Mouse (Mus musculus): Measurements from ENCODE around the gene Mettl21a. TPM values are rescaled to one million over a fixed set of nuclear protein-coding genes. Genes with fewer than 3 reads are reported as not detected.
"Not testable (repeated sequence)": the region's sequence is repeated elsewhere in the genome, so short reads cannot be mapped to it uniquely, and the experiment has no call there.

Gene Mettl21a
- 10 to 100 TPM in 1 of 2 experiments, 1 to 10 TPM in 1; 8.0 to 12.2 TPM for total RNA-seq (2021)
- long read RNA-seq, experiment 1, transcript Mettl21a-202 (4 exons, 2,030 nt): major isoform, 7 of 8 reads
- long read RNA-seq, experiment 1, partial matches to known transcripts: 0 of 8 reads
- long read RNA-seq, experiment 1, other reads (novel, unspliced or antisense): 0 of 8 reads
- long read RNA-seq, experiment 2, transcript Mettl21a-202 (4 exons, 2,030 nt): major isoform, 13 of 15 reads
- long read RNA-seq, experiment 2, partial matches to known transcripts: 0 of 15 reads
- long read RNA-seq, experiment 2, other reads (novel, unspliced or antisense): 0 of 15 reads

DNA sequence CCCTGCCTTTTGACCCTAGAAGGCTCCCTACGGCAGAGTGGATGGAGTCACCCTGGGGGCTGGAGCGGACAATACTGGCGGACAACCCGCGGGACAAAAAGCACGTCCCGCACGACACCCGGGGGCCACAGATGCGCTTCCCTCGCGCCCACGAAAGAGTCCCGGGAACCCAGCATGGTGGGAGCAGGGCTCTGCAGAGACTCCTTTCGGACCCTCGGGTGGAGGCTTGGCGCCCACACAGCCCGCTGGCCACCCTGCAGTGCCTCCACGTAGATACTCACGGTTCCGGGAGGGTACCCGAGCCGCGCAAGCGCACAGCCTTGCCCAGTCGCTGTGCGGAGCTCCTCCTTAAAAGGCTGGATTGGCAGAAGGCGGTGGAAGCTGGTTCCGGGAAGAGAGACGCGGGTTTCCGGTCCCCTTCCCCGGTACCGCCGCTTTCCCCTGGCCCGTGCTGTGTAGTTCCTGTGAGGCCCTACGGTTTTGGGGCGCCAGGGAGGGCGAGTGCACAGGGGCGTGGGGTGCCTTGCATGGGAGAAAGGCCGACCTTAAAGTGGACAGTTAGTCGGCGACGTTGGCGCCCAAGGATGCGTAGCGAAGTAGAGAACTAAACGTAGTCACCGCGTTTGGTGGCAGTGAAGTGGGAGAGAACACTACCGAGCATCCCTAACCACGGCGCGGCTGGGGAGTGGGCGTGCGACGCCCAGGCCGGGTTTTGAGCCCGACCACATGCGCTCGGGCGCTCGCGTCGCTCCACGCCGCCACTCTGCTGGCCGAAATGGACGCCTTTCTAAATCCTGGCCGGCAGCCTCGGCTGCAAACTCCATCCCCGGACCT is at the start of gene Mettl21a:
Gene Mettl21a (minus strand): TSS at position 362 of the 834 bp plus-strand sequence.
- no peak for TF ChIP-seq CTCF (conservative IDR thresholded peaks at IDR 0.05)
- peak within 1 kb of the TSS; percentile 99 for H3K27ac ChIP-seq
- peak; percentile 92 to 95 for DNase-seq (ENCODE audit: low spot score in 2 of 2)
- H3K4me3 ChIP-seq: peak within 1 kb of the TSS; percentile 82

DNA sequence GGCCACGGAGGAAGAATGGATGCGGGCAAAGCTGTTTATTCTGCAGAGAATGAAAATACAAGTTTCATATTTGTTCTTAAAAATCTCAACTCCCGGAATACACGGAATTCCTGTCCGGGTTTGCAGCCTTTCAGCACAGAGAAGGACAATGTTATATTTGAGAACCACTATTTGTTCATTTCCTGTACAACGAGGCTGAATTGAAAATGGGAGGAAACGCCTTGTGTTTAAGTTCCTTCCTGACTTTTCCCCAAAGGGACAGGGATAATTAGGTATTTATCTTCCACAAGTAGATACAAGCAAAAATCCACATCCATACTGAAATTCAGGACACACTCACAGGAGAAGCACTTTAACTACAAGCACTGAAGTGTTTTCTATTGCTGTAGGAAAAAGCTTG is 41.8 kb upstream of the Mettl21a start:
- no peak for DNase-seq (ENCODE audit: low spot score in 2 of 2)
- no peak overlapping the region for H3K4me3 ChIP-seq
- H3K27ac ChIP-seq: no peak overlapping the region
- TF ChIP-seq CTCF (conservative IDR thresholded peaks at IDR 0.05): no peak

- no peak for DNase-seq (ENCODE audit: low spot score in 2 of 2)
- H3K27ac ChIP-seq: no peak overlapping the region
- H3K4me3 ChIP-seq: no peak overlapping the region
- TF ChIP-seq CTCF (conservative IDR thresholded peaks at IDR 0.05): no peak
Observed at GRCm38 (mm10) chr1:64656423-64657129, 39.5 kb upstream of the Mettl21a start.

- Histone ChIP-seq H3K27ac (no peak overlapping the region), H3K4me3 (no peak overlapping the region)
- no peak for TF ChIP-seq CTCF (conservative IDR thresholded peaks at IDR 0.05)
- no peak for DNase-seq (ENCODE audit: low spot score in 2 of 2)
Observed at GRCm38 (mm10) chr1:64655415-64655814, 38.4 kb upstream of the Mettl21a start.

DNA sequence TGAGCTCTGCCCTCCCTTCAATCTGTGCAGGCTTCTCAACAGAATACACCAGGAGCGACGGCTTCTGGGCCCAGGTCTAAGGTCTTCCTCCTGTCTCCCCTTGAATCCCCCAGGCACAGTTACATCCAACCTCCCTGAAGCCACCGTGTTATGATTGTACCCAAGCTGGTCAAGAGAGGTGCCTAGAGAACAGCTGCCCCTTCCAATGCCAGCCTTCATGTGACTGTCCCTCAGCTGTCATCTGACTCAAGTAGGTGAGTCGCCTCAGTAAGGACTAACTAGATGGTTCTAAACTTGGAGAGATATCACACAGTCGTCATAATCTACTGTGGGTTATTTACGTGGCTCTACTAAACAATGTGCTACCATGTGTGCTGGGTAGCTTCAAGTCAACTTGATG is 36.7 kb upstream of the Mettl21a start:
- H3K27ac ChIP-seq: no peak overlapping the region
- TF ChIP-seq CTCF (conservative IDR thresholded peaks at IDR 0.05): no peak
- H3K4me3 ChIP-seq: no peak overlapping the region
- no peak for DNase-seq (ENCODE audit: low spot score in 2 of 2)

DNA sequence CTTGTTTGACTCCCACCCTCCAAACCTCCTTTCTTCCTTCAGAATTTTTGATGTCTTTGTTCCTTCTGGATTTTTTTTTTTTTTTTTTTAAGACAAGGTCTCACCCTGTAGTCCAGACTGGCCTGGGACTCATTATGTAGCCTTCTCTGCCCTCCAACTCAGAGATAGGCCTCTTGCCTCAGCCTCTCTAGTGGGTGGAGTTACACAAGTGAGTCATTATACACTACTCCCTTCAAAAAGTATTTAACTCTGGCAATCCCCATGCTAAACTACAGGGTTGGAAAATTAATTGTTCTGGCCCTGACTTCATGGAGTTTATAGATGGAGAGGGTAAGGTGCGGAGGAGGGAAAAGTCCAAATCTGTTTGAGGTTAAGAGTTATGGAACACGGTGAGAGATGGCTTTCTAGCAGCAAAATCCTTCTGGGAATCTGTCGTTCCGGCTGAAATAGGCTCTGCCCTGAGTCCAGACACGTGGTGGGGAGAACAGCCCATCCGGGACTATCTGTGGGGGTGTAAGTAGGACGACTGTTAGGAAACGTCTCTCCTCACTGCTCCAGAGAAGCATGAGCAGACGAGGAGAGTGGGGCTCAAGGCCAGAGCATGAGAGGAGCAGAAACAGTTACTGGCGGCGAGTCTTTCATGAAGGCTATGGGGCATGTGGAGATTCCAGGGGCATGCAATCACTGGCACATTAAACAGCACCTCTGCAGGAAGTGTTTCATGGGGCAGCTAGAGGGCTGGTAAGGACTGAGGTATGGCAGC is 32.5 kb upstream of the Mettl21a start:
- no peak overlapping the region for H3K4me3 ChIP-seq
- no peak for DNase-seq (ENCODE audit: low spot score in 2 of 2)
- no peak overlapping the region for H3K27ac ChIP-seq
- TF ChIP-seq CTCF (conservative IDR thresholded peaks at IDR 0.05): no peak

- DNase-seq (ENCODE audit: low spot score in 2 of 2): peak in 1 of 2 experiments; percentile 39
- Histone ChIP-seq H3K4me3 (no peak overlapping the region), H3K27ac (no peak overlapping the region)
- TF ChIP-seq CTCF (conservative IDR thresholded peaks at IDR 0.05): no peak
Observed at GRCm38 (mm10) chr1:64644513-64644912, 27.5 kb upstream of the Mettl21a start.

GRCm38 (mm10) chr1:64642541-64642940 is 25.5 kb upstream of the Mettl21a start:
- not testable (repeated sequence) for H3K27ac ChIP-seq; H3K4me3 ChIP-seq; DNase-seq (ENCODE audit: low spot score in 2 of 2)

DNA sequence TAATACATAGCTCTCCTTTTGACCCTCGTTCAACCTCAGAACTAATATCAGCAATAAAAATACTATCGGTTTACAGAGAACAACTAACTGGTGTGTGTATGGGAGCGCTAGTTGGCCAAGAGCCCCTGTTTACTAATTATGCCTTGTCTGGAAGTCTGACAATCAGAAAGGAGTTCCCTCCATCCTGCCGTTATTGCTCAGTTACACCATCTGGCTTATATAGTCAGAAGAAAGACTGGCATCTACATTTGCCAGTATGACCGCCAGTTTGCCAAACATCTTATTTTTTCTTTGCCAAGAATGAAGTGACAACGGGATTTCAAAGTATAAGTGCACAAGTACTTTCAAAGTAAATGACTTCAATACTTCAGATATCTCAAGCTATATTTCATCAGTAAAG is 24.0 kb upstream of the Mettl21a start:
- Histone ChIP-seq H3K27ac (no peak overlapping the region), H3K4me3 (no peak overlapping the region)
- TF ChIP-seq CTCF (conservative IDR thresholded peaks at IDR 0.05): no peak
- peak in 1 of 2 experiments; percentile 33 for DNase-seq (ENCODE audit: low spot score in 2 of 2)

DNA sequence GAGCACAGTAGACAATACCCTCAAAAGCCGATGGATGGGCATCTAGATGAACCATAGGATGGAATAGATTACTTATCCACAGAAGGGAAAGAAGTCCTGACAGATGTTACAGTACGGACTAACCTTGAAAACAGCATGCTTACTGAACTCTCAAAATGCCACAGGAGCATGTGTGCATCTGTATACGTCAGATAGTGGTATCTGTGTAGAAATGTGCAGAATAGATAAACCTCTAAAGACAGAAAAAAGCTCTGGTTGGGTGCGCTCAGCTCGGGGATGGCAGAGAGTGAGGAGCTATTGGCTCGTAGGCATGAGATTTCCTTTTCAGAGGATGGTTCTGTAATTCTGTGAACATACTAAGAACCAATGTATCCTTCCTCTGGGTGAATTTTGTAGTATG is 22.2 kb upstream of the Mettl21a start:
- H3K4me3 ChIP-seq: no peak overlapping the region
- DNase-seq (ENCODE audit: low spot score in 2 of 2): no peak

DNA sequence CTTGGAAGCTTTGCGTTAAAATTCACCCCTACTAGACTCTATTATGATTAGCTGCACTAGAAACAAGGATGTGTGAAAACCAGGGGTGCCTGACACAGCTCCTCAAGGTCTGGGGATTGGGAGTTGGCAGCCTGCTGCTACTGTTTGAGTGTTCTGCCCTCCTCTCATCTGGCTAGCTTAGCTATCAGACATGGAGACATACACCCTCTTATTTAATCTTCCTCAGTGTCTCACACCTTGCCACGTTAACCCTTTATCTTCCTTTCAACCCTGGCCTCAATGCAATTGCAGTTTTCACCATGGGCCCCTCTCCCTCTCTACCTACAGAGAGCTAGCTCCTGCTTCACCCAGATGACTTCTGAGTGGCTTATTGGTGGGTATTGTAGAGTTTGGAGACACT is 18.6 kb upstream of the Mettl21a start:
- TF ChIP-seq CTCF (conservative IDR thresholded peaks at IDR 0.05): no peak
- Histone ChIP-seq H3K4me3 (no peak overlapping the region), H3K27ac (no peak overlapping the region)
- no peak for DNase-seq (ENCODE audit: low spot score in 2 of 2)

More for the DNA sequence above, 22.2 kb upstream of the Mettl21a start:
- no peak overlapping the region for H3K27ac ChIP-seq
- TF ChIP-seq CTCF (conservative IDR thresholded peaks at IDR 0.05): no peak

DNA sequence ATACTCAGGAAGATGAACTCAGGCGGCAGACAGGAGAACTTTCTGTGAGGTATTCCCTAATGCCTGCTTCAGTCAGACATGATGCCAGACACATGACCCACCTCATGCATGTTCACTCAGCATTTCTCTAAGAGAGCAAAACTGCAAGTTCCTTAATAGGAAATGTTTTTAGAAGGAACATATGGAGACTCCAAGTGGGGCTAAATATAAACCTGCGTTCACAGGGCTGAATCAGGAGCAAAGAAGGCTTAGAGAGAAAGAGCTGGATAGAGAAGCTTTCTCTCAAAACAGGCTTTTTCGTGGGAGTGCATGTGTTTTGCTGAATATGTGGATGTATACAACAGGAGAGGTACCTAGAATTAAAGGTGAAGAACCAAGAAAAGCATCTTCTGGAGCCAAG is 16.2 kb upstream of the Mettl21a start:
- no peak for TF ChIP-seq CTCF (conservative IDR thresholded peaks at IDR 0.05)
- H3K4me3 ChIP-seq: no peak overlapping the region
- no peak overlapping the region for H3K27ac ChIP-seq
- DNase-seq (ENCODE audit: low spot score in 2 of 2): peak in 1 of 2 experiments; percentile 19

All from layer of hippocampus, adult 2 months (tissue).